Mouse (Mus musculus) thymus, postnatal 14 days (tissue): ENCODE measurements at regions not wholly inside any gene's neighbourhood (a gene's known extent, or its start where the extent isn't known, plus 50 kb on each side); places are given as distances from the start of the nearest gene placed in this dataset.

Experiments used
- DNase-seq: peaks from one replicate; pipeline ENCODE4 v3.0.0; 2021

- DNase-seq: no peak
Measured at GRCm38 (mm10) chr17:52448701-52449100, 153.8 kb upstream of the Kcnh8 start.

GRCm38 (mm10) chr17:52459303-52459996 is 143.1 kb upstream of the Kcnh8 start:
- no peak for DNase-seq

DNA sequence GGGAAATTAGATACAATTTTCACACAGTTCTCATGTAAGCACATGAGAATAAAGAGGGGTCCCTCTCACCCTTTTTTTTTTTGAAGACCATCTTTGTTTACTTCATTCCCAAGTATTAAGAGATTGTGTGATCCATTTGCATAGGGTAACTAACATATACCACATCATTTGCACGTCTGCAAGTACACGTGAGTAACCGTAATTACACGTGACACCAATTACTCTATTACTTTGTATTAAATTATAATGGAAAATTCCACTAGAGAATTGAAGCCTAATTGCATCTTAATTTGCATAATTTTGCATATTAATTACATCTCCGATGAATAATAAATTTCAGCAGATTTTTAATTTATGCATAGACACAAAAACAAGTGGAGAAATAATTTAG is 142.5 kb upstream of the Kcnh8 start:
- no peak for DNase-seq

DNA sequence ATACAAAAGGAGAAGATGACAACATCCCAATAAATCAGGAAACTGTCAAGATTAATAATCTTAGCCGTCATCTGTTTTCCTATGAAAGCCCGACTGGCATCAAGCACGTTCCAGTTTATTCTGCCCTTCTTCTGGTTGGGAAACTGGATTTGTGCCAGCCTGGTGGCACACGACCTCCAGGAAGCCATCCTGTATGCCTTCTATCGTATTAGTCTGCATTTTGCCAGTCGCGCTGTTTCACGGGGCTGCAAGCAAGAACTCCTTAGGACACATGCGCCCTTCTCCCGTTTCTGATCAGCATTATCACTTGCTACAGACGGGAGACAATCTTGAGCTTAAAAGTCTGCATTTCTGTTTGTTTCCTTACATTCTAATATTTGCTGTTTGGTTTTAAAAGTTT is 141.2 kb upstream of the Kcnh8 start:
- DNase-seq: peak; percentile 61

GRCm38 (mm10) chr17:52461709-52462141 is 140.8 kb upstream of the Kcnh8 start:
- DNase-seq: peak; percentile 91

DNA sequence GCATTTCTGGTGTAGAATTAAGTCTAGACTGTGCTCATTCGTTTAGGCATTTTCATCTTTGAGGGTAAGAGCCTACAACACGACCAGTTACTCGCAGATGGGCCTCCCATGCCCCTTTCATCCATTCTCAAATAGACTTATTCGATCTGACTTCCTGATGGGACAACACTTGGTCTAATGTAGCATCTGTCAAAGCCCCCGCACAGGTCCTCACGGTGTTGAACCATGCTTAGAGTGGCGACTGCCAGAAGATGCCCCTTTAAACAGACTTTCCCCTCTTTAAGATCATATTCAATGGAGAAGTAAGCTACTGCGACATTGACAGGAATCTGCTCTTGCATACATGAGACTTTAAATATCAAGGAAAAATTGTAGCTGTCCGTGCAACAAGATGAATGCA is 140.1 kb upstream of the Kcnh8 start:
- DNase-seq: peak; percentile 49

GRCm38 (mm10) chr17:52468464-52468863 is 134.0 kb upstream of the Kcnh8 start:
- DNase-seq: peak; percentile 78

- no peak for DNase-seq
Measured at GRCm38 (mm10) chr17:52479327-52480086, 123.0 kb upstream of the Kcnh8 start.

- DNase-seq: no peak
Measured at GRCm38 (mm10) chr17:52480087-52480638, 122.3 kb upstream of the Kcnh8 start.

- no peak for DNase-seq
Measured at GRCm38 (mm10) chr17:52506760-52507159, 95.7 kb upstream of the Kcnh8 start.

GRCm38 (mm10) chr17:52530260-52530659 is 72.2 kb upstream of the Kcnh8 start:
- no peak for DNase-seq
